Mouse (Mus musculus): Measurements from ENCODE around the gene Ccdc40.
"Not testable (repeated sequence)": the region's sequence is repeated elsewhere in the genome, so short reads cannot be mapped to it uniquely, and the experiment has no call there.

Ccdc40 gene

GRCm38 (mm10) chr11:119272492-119272891 lies 44.1 kb downstream of the Ccdc40 start:
- in situ Hi-C loops (cut with MboI; ENCODE audit: low sequenced_read_pairs): not testable (repeated sequence)

GRCm38 (mm10) chr11:119273186-119273930 lies 45.0 kb downstream of the Ccdc40 start:
- in situ Hi-C loops (cut with MboI; ENCODE audit: low sequenced_read_pairs): no loop called here

- in situ Hi-C loops (cut with MboI; ENCODE audit: low sequenced_read_pairs): no loop called here
These were observed 52.7 kb downstream of the Ccdc40 start for GRCm38 (mm10) chr11:119281030-119281429.

- in situ Hi-C loops (cut with MboI; ENCODE audit: low sequenced_read_pairs): no loop called here
These were observed 57.6 kb downstream of the Ccdc40 start for GRCm38 (mm10) chr11:119285791-119286527.

GRCm38 (mm10) chr11:119287207-119287992 lies 59.0 kb downstream of the Ccdc40 start:
- in situ Hi-C loops (cut with MboI; ENCODE audit: low sequenced_read_pairs): no loop called here

- in situ Hi-C loops (cut with MboI; ENCODE audit: low sequenced_read_pairs): not testable (repeated sequence)
These were observed 64.5 kb downstream of the Ccdc40 start for GRCm38 (mm10) chr11:119292861-119293260.

GRCm38 (mm10) chr11:119297996-119298395 lies 69.6 kb downstream of the Ccdc40 start:
- in situ Hi-C loops (cut with MboI; ENCODE audit: low sequenced_read_pairs): no loop called here

GRCm38 (mm10) chr11:119298917-119299316 lies 70.5 kb downstream of the Ccdc40 start:
- in situ Hi-C loops (cut with MboI; ENCODE audit: low sequenced_read_pairs): no loop called here

- in situ Hi-C loops (cut with MboI; ENCODE audit: low sequenced_read_pairs): no loop called here
These were observed 71.2 kb downstream of the Ccdc40 start, which contains the start of gene Eif4a3 for GRCm38 (mm10) chr11:119299391-119300245. Eif4a3 (minus strand) TSS chr11:119300089.

GRCm38 (mm10) chr11:119300246-119300935 lies 72.0 kb downstream of the Ccdc40 start:
- in situ Hi-C loops (cut with MboI; ENCODE audit: low sequenced_read_pairs): no loop called here

- in situ Hi-C loops (cut with MboI; ENCODE audit: low sequenced_read_pairs): no loop called here
These were observed 72.6 kb downstream of the Ccdc40 start for GRCm38 (mm10) chr11:119300986-119301385.

GRCm38 (mm10) chr11:119304904-119305712 lies 76.7 kb downstream of the Ccdc40 start:
- in situ Hi-C loops (cut with MboI; ENCODE audit: low sequenced_read_pairs): no loop called here

- in situ Hi-C loops (cut with MboI; ENCODE audit: low sequenced_read_pairs): no loop called here
These were observed 78.6 kb downstream of the Ccdc40 start for GRCm38 (mm10) chr11:119306762-119307657.

GRCm38 (mm10) chr11:119307658-119307867 lies 79.2 kb downstream of the Ccdc40 start, which contains the start of gene Card14:
Card14 (plus strand) TSS chr11:119307768.
- in situ Hi-C loops (cut with MboI; ENCODE audit: low sequenced_read_pairs): no loop called here

- in situ Hi-C loops (cut with MboI; ENCODE audit: low sequenced_read_pairs): no loop called here
These were observed 79.5 kb downstream of the Ccdc40 start for GRCm38 (mm10) chr11:119307916-119308315.

GRCm38 (mm10) chr11:119310621-119311020 lies 82.2 kb downstream of the Ccdc40 start:
- in situ Hi-C loops (cut with MboI; ENCODE audit: low sequenced_read_pairs): no loop called here

- in situ Hi-C loops (cut with MboI; ENCODE audit: low sequenced_read_pairs): no loop called here
These were observed 86.0 kb downstream of the Ccdc40 start for GRCm38 (mm10) chr11:119314252-119314936.

Measured in CH12F3 (cell line).